Mouse (Mus musculus) embryonic facial prominence, embryonic 11.5 days (tissue): ENCODE data around the gene Mmp2. TPM values are rescaled to one million over a fixed set of nuclear protein-coding genes. Genes with fewer than 3 reads are reported as not detected.

Experiments
- ATAC-seq: fragments of 200-750 bp; cut with Nextera tagmentation; replicated peaks from 2 replicates; pipeline ENCODE4 v1.8.0; 2017; ENCODE audit warnings: low read depth; ENCODE audit not compliant: insufficient number of reproducible peaks, low FRiP score, low TSS enrichment
- DNase-seq: peaks from one replicate; pipeline ENCODE4 v3.0.0-alpha.2; 2015; ENCODE audit warnings: low spot score
- H3K27ac ChIP-seq: fragments of 300-500 bp; sonication (generic); replicated peaks from 2 replicates; pipeline ENCODE4 v1.5.1; 2014; ENCODE audit warnings: mild to moderate bottlenecking, low read depth, low read length, control low read depth
- H3K27me3 ChIP-seq: fragments of 300-500 bp; sonication (generic); 2 replicates; pipeline ENCODE4 v1.6.1; 2014; ENCODE audit warnings: mild to moderate bottlenecking, low read length, moderate library complexity, mixed read lengths; ENCODE audit not compliant: control insufficient read depth, insufficient read depth
- H3K36me3 ChIP-seq: fragments of 300-500 bp; sonication (generic); replicated peaks from 2 replicates; pipeline ENCODE4 v1.6.1; 2014; ENCODE audit warnings: low read depth, mild to moderate bottlenecking, low read length, moderate library complexity, mixed read lengths; ENCODE audit not compliant: control insufficient read depth, insufficient read depth
- H3K4me1 ChIP-seq: fragments of 300-500 bp; sonication (generic); 2 replicates; pipeline ENCODE4 v1.6.1; 2014; ENCODE audit warnings: low read length, mixed read lengths; ENCODE audit not compliant: control insufficient read depth, insufficient read depth
- H3K4me2 ChIP-seq: fragments of 300-500 bp; sonication (generic); 2 replicates; pipeline ENCODE4 v1.6.1; 2014; ENCODE audit warnings: low read depth, mild to moderate bottlenecking, control low read depth, low read length, moderate library complexity
- H3K4me3 ChIP-seq: fragments of 300-500 bp; sonication (generic); 2 replicates; pipeline ENCODE4 v1.5.1; 2014; ENCODE audit warnings: low read depth, low read length, control low read depth
- H3K9ac ChIP-seq: fragments of 300-500 bp; sonication (generic); replicated peaks from 2 replicates; pipeline ENCODE4 v1.6.1; 2014; ENCODE audit warnings: mild to moderate bottlenecking, control low read depth, low read length
- H3K9me3 ChIP-seq: fragments of 300-500 bp; sonication (generic); replicated peaks from 2 replicates; pipeline ENCODE4 v1.6.1; 2016; ENCODE audit warnings: mild to moderate bottlenecking, low read length, inconsistent platforms, mixed read lengths; ENCODE audit not compliant: control insufficient read depth
- WGBS: fragments of 180-500 bp; shearing (Covaris S2); extraction: QIAGEN DNeasy Blood & Tissue Kit; methylation state at CpG from one replicate; pipeline ENCODE4 v1.1.7; 2014; 5-methylcytosine and 5-hydroxymethylcytosine counted together
- polyA plus RNA-seq: library from polyadenylated mRNA; unstranded; fragments of >200 nt; fragmentation: Nextera tagmentation; extraction: Ambion mirVana; gene quantifications from 2 replicates; pipeline ENCODE4 v1.2.1, GENCODE M21; 2014

The Mmp2 gene
- polyA plus RNA-seq, 1 experiment from 2014 or later, result 177 TPM

DNA sequence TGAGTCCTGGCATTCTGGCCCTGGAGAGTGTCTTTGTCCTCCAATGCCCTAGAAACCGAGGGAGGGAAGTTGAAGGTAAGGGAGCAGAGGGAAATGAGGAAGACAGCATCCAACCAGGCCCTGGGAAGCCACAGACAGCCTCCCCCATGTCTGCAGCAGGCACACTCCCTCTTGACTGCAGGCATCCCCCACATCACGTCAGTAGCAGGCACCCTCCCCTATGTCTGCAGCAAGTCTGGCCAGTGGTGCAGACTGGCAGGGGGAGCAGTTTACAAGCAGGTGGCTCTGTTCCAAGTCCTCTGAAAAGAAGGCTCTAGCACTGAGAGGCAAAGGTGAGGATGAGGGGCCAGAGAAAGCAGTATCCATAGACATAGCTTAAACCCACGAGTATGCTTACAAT lies 19.6 kb downstream of the Mmp2 start:
- ATAC-seq (no peak), DNase-seq (no peak)
- H3K27me3 ChIP-seq, result no peaks in the 10 kb centered on the region
- no peak overlapping the region for H3K4me3 ChIP-seq
- WGBS, result 39% methylated on average over 3 of the region's 3 CpGs
- H3K4me2 ChIP-seq, result no peak overlapping the region
- H3K27ac ChIP-seq, result peak overlapping the region; percentile 65
- H3K9ac ChIP-seq, result no peak overlapping the region
- H3K4me1 ChIP-seq, result no peaks in the 10 kb centered on the region; the same call in 1 of the 2 replicates
- H3K9me3 ChIP-seq, result no peaks in the 10 kb centered on the region
- H3K36me3 ChIP-seq, result no peaks in the 10 kb centered on the region; the same call in 1 of the 2 replicates

DNA sequence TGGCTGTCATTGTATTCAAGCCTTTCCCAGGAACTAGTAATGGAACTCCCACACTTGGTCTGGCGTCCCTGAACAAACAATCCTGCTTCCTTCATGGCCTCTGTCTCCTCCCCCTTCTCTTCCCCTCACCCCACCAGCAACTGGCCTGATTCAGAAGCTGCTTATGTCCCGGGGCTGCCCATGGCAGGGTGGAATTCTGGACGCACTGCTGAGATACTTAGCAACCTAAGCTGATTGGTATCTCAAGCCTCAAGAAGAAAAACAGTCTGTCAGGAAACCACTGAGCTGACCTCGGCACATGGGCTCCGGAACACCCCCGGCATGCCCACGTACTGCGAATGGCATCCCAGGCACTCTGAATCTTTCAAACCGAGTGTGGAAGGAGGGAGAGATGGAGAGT lies 20.2 kb downstream of the Mmp2 start:
- ATAC-seq (peak; percentile 20; the same call in 1 of the 2 replicates), DNase-seq (peak; percentile 35)
- H3K4me2 ChIP-seq, result no peak overlapping the region
- H3K4me3 ChIP-seq, result no peak overlapping the region
- no peak overlapping the region for H3K9ac ChIP-seq
- no peaks in the 10 kb centered on the region; the same call in 1 of the 2 replicates for H3K36me3 ChIP-seq
- no peaks in the 10 kb centered on the region for H3K9me3 ChIP-seq
- H3K4me1 ChIP-seq, result no peaks in the 10 kb centered on the region; the same call in 1 of the 2 replicates
- H3K27ac ChIP-seq, result peak overlapping the region; percentile 65
- no peaks in the 10 kb centered on the region for H3K27me3 ChIP-seq
- WGBS, result 51% methylated on average over 9 of the region's 9 CpGs

DNA sequence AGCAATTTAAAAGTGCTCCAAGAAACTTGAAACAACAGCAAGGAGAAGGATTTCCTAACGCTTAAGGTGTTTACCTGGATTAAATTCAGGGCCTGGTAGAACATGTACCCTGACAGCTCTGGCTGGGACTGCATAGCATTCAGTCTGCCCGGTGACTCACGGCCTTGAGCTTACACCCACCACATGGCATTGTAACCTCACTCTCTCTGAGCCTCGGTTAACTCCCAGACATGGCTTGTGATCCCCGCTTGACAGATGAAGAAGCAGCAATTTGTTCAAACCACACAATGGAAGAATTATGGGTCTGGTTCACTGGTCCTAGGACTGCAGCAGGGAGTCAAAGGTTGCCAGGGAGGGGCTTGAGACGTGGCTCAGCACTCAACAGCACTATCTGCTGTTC lies 22.2 kb downstream of the Mmp2 start:
- Histone ChIP-seq H3K4me1 (no peaks in the 10 kb centered on the region; the same call in 1 of the 2 replicates), H3K9ac (no peak overlapping the region), H3K27ac (no peak overlapping the region), H3K36me3 (peaks cover 2% of the 10 kb centered on the region), H3K9me3 (no peaks in the 10 kb centered on the region), H3K4me2 (no peak overlapping the region), H3K27me3 (no peaks in the 10 kb centered on the region), H3K4me3 (no peak overlapping the region)
- ATAC-seq (no peak), DNase-seq (no peak)
- WGBS, result 48% methylated on average over 6 of the region's 6 CpGs

DNA sequence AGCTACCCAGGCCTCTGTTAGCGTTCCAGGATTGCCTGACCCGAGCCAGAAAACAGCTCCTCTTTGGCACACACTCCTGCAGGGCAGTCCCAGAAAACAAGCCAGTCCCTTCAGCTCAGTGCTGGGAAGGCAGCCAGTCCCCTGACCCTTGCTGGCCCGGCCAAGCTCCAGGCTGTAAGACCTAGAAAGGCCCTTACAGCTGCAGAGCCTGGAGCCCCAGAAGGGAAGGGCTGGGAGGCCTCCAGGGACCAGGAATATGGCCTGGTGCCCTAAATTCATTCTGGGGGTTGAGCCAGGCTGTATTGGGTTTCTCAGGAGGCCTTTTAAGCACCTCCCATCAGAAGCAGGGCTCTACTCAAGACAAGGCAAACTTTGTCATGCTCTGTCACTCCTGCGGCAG lies 23.1 kb downstream of the Mmp2 start:
- 61% methylated on average over 4 of the region's 4 CpGs for WGBS
- ATAC-seq (no peak), DNase-seq (no peak)
- H3K27me3 ChIP-seq, result no peaks in the 10 kb centered on the region
- no peak overlapping the region for H3K4me2 ChIP-seq
- no peaks in the 10 kb centered on the region; the same call in 1 of the 2 replicates for H3K4me1 ChIP-seq
- 0 out of 2 replicates have a peak overlapping the region, but pooled peaks have one; percentile 20 for H3K27ac ChIP-seq
- peaks cover 2% of the 10 kb centered on the region for H3K36me3 ChIP-seq
- H3K4me3 ChIP-seq, result no peak overlapping the region
- no peaks in the 10 kb centered on the region for H3K9me3 ChIP-seq
- no peak overlapping the region for H3K9ac ChIP-seq

DNA sequence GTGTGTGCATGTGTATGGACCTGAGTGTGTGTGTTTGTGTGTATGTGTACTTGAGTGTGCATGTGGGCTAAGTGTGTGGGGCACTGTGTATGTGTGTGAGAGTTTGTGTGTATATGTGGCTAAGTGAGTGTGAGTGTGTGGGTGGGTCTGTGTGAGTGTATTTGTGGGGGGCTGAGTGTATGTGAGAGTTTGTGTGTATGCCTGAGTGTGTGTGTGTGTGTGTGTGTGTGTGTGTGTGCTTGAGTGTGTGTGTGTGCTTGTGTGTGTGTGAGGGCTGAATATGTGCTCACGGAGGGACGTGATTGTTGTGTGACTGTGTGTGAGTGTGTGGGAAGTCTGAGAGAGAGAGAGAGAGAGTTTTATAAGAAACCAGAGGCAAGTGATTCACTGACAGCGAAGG lies 24.3 kb downstream of the Mmp2 start:
- no peak for DNase-seq
- Histone ChIP-seq H3K27ac (no peak overlapping the region), H3K4me2 (no peak overlapping the region), H3K4me3 (no peak overlapping the region), H3K4me1 (no peaks in the 10 kb centered on the region; the same call in 1 of the 2 replicates), H3K9me3 (no peaks in the 10 kb centered on the region), H3K36me3 (peaks cover 2% of the 10 kb centered on the region), H3K9ac (no peak overlapping the region), H3K27me3 (no peaks in the 10 kb centered on the region)
- 66% methylated on average over 3 of the region's 3 CpGs for WGBS
- no peak for ATAC-seq

DNA sequence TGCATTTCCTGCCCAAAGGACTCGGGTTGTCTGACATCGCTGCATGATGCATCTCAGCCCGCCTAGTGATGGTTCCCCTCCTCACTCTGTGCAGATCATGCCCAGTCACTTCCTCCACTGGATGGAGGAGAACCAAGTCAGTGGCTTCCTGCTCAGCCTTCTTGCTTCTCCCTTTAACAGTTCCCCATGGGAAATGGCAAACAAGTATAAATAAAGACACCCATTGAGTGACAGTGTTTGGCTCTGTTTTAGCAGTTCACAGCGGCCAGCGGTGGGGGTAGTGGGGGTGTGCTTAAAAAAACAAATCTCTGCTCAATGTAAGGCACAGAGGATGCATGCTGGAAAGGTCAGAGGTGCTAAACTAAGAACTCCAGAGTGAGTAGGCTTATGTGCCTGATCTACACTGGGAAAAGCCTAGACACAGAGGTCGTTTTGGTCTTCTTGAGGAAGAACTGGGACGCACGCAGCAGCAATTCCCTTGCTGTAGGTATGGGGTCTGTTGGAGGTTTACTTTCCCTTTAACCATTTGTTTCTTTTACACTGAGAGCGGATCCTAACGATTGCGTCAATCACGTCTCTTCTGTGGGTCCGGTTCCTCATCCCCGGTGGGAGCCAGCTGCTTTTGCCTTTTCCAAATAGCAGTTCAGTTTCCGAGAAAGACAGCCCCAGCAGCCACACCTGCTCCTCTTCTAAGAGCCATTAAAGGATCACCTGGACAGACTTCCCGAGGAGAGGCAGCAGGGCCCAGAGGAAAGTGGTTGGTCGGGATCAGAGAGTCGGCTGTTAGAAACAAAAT lies 26.3 kb downstream of the Mmp2 start:
- Histone ChIP-seq H3K4me2 (no peak overlapping the region), H3K27ac (no peak overlapping the region), H3K4me3 (no peak overlapping the region), H3K27me3 (no peaks in the 10 kb centered on the region), H3K4me1 (no peaks in the 10 kb centered on the region), H3K9me3 (no peaks in the 10 kb centered on the region), H3K36me3 (peaks cover 2% of the 10 kb centered on the region), H3K9ac (no peak overlapping the region)
- WGBS, result 57% methylated on average over 18 of the region's 18 CpGs
- no peak for ATAC-seq
- DNase-seq, result no peak

DNA sequence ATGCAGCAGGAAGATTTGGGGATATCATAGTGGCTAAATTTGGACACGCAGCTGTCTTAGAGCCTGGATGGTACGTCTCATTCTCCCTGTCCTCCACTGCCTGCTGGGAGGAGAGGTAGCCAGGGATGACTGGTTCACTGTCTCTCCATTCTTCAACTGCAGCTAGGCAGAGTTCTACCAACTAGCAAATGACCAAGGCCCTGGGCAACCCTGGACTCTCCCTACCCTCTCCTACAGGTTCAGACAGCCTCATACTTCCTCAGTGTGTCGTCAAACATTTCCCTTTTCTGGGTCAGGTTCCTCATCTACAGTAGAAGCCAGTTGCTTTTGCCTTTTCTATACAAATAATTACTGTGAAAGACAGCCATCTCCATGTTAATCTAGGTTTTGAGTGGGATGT lies 27.6 kb downstream of the Mmp2 start:
- no peak overlapping the region for H3K4me3 ChIP-seq
- no peaks in the 10 kb centered on the region for H3K27me3 ChIP-seq
- peaks cover 2% of the 10 kb centered on the region for H3K36me3 ChIP-seq
- no peak for ATAC-seq
- H3K9me3 ChIP-seq, result no peaks in the 10 kb centered on the region
- H3K4me2 ChIP-seq, result no peak overlapping the region; the same call in 1 of the 2 replicates
- H3K4me1 ChIP-seq, result no peaks in the 10 kb centered on the region
- no peak overlapping the region for H3K27ac ChIP-seq
- no peak overlapping the region for H3K9ac ChIP-seq
- 84% methylated on average over 3 of the region's 3 CpGs for WGBS
- DNase-seq, result no peak

DNA sequence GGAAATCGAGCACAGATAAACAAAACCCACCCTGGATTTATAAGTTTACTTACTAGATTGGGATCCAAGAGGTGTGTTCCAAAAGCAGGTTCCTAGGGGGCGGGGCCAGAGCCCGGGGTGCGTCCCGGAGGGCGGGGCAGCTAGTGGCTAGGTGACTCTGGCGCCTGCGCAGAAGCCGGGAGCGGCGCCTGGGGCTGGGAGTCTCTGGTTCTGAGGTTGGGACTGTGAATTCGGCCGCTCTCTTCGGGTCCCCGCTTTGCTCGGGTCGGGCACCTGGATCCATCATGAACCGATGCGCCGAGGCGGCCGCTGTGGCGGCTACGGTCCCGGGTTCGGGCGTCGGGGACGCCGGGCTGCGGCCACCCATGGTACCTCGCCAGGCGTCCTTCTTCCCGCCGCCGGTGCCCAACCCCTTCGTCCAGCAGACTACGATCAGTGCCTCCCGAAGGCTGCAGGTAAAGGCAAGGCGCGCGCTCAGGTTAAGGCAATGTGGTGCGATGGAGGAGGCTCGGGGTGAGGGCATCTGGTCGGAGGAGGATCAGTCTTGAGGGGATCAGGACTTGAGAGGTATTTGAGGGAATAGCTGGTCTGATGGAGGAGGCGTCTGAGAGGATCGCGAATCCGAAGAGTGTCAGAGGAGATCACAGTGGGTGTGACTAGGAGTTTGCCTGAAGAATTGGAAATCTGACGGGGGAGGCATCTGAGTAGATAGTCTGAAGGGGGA lies 28.2 kb downstream of the Mmp2 start, which contains the start of gene Lpcat2:
Gene Lpcat2, plus strand, starts transcription at position 169 of the 724 bp plus-strand sequence.
- H3K4me3 ChIP-seq, result peak within 1 kb of the TSS; percentile 61
- peak within 1 kb of the TSS; percentile 84 for H3K4me2 ChIP-seq
- WGBS, result 1% methylated on average over 50 of the region's 50 CpGs
- H3K27ac ChIP-seq, result no peak within 1 kb of the TSS
- no peaks in the 10 kb centered on the region for H3K9me3 ChIP-seq
- DNase-seq, result peak; percentile 86
- ATAC-seq, result peak; percentile 70
- H3K9ac ChIP-seq, result peak within 1 kb of the TSS; percentile 74
- no peaks in the 10 kb centered on the region for H3K4me1 ChIP-seq
- peaks cover 2% of the 10 kb centered on the region for H3K36me3 ChIP-seq
- no peaks in the 10 kb centered on the region for H3K27me3 ChIP-seq
